Mouse (Mus musculus): ENCODE results near the gene Olfr1322. TPM values are rescaled to one million over a fixed set of nuclear protein-coding genes. Genes with fewer than 3 reads are reported as not detected.

Olfr1322 gene
- polyA plus RNA-seq (2016; fragmentation: Nextera tagmentation; extraction: Ambion mirVana): not detected in 2 replicates

DNA sequence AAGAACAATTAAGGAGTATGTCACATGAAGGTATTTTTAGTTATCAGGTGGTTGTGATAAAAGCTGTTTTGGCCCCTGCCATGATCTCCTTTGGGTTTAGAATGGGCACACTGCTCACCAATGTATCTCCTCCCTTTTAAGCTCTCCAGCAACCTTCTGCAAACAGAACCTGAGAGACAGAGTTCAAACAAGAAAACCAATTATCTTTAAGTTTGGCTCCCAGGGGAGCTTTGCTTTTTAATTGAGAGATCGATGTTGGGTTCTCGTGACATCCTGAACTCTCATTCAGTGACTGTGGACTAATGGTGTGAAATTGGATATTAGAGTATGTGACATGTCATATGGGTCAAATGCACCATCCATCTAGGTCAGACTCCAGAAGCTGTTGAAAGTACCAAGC is at the start of gene Olfr1322:
Olfr1322 (minus strand) TSS at position 101 of the 400 bp plus-strand sequence.
- 71% methylated on average over 2 of the region's 2 CpGs for WGBS (ENCODE audit: insufficient replicate concordance)
- H3K9ac ChIP-seq: no peak within 1 kb of the TSS
- no peak within 1 kb of the TSS for H3K4me3 ChIP-seq
- no peak for ATAC-seq
- no peaks in the 10 kb centered on the region for H3K9me3 ChIP-seq (replicated peaks)
- no peaks in the 10 kb centered on the region for H3K4me1 ChIP-seq
- H3K27me3 ChIP-seq (replicated peaks): no peaks in the 10 kb centered on the region
- H3K4me2 ChIP-seq: no peak within 1 kb of the TSS
- H3K27ac ChIP-seq: no peak within 1 kb of the TSS
- H3K36me3 ChIP-seq: no peaks in the 10 kb centered on the region

DNA sequence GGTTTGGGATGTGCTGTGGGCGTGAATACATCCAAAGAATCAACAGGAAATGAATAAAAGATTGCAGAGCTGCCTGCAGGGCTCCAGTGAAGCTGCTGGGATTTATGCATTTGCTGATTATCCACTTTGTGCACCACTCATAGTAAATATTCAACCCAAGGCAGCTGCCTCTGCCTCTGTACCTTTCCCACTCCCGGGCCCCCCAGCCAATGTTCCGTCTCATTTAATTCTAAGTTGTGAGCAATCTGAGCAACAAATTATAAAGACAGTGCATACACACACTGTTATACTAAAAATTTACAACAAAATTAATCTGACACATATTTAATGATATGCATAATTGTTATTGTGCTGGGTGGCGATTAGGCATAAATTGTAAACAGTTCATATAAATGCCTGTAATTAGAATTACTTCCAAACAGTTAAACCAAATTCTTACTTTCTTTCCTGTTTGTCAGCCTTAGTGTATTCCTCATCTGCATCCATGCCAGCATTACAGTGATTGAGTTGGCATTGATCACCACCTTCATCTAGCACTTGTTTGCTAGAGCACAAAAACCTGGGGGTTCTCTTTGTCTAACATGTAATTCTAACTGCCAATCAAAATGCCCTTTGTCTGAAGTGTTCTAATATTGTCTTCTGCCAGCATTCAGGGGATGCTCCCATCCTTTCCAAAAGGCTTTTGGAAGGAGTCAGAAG is 13.5 kb downstream of the Olfr1322 start:
- no peak overlapping the region for H3K27ac ChIP-seq
- H3K4me2 ChIP-seq: no peak overlapping the region
- no peaks in the 10 kb centered on the region for H3K36me3 ChIP-seq
- H3K9me3 ChIP-seq (replicated peaks): no peaks in the 10 kb centered on the region
- no peaks in the 10 kb centered on the region for H3K27me3 ChIP-seq (replicated peaks)
- H3K4me1 ChIP-seq: no peaks in the 10 kb centered on the region
- WGBS (ENCODE audit: insufficient replicate concordance): 60% methylated on average over 4 of the region's 4 CpGs
- no peak overlapping the region for H3K9ac ChIP-seq
- H3K4me3 ChIP-seq: no peak overlapping the region
- ATAC-seq: no peak

Other genes starting within 250 kb of the Olfr1322 start
- not detected in 2 replicates for gene Olfr1320, start 219.2 kb downstream of the Olfr1322 start, polyA plus RNA-seq (2016; fragmentation: Nextera tagmentation; extraction: Ambion mirVana)
- not detected in 2 replicates for gene Olfr1321, start 156.4 kb downstream of the Olfr1322 start, polyA plus RNA-seq (2016; fragmentation: Nextera tagmentation; extraction: Ambion mirVana)
- gene Igsf1, start 93.7 kb downstream of the Olfr1322 start, polyA plus RNA-seq (2016; fragmentation: Nextera tagmentation; extraction: Ambion mirVana): 54.9 and 57.5 TPM in 2 replicates
- not detected in 2 replicates for gene Olfr1323, start 127.9 kb upstream of the Olfr1322 start, polyA plus RNA-seq (2016; fragmentation: Nextera tagmentation; extraction: Ambion mirVana)

Measured in liver, embryonic 12.5 days (tissue).